Mouse (Mus musculus): ENCODE results near the gene Snap29. TPM values are rescaled to one million over a fixed set of nuclear protein-coding genes. Genes with fewer than 3 reads are reported as not detected.

Gene Snap29
- polyA plus RNA-seq, 1 experiment from 2014 or later: 12.9 TPM

DNA sequence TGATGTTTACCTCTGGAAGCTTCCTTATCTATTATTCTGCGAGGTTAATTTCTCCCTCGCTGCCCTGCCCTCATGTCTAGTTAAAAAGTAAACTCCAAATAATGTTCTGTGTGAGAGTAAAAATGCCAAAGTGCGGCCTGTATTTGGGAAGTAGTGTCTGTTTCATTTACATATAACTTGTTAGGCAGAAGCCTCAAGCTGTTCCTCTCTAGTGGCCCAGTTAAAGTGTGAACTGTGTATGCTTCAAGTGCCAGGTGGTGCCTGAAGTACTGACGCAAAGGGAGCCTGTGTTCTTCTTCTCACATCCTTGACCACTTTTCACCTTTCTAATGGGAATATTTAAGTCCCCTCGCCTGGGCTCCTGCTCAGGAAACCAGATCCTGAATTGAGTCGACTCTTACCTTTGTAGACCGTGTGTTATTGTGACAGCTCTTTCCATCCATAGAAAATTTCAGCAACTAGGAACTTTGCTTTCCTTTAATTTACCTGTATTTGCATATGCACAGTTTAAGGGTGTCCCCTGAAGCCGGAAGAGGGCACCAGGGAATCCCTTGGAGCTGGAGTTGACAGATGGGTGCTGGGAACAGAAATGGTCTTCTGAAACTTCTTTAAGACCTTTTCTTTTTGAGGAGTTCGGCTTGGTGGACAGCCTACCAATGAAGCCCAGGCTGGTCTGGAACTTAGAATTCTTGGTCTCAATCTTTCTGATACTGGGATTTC, 886 bp downstream of the Snap29 start:
- no peak overlapping the region; the same call in 1 of the 2 replicates for H3K27ac ChIP-seq (ENCODE audit: low read length)
- 26% methylated on average over 9 of the region's 9 CpGs for WGBS
- no peak for ATAC-seq (replicated peaks; ENCODE audit: extremely low read depth, insufficient read depth, low FRiP score)

DNA sequence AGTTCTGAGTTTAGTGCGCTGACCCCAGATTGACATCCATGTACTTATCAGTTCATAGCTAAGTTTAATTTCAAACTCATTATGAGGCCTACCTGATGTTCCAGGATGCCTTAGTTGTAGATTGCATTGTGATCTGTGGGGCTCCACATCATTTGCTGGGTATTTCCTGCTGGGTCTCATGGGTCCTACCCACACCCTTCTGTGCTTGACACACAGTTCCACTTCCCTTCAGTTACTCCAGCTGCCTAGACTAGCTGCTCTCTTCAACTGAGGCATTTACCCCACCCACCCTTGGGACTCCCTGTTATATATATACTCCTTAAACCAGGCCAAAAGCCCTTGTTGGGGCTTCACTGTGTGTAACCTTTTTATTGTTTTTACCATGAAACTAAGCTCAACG, 3.3 kb downstream of the Snap29 start:
- Histone ChIP-seq H3K9me3 (replicated peaks; ENCODE audit: control insufficient read depth, low read length) (no peaks in the 10 kb centered on the region), H3K36me3 (ENCODE audit: control insufficient read depth, insufficient read depth) (no peaks in the 10 kb centered on the region), H3K27ac (ENCODE audit: low read length) (no peak overlapping the region), H3K27me3 (ENCODE audit: control insufficient read depth, insufficient read depth, low read length) (no peaks in the 10 kb centered on the region), H3K4me2 (ENCODE audit: low read depth, low read length) (no peak overlapping the region), H3K9ac (ENCODE audit: low read length) (no peak overlapping the region), H3K4me1 (ENCODE audit: control insufficient read depth, insufficient read depth, low read length) (peaks cover 19% of the 10 kb centered on the region), H3K4me3 (ENCODE audit: low read length) (no peak overlapping the region)
- WGBS: 91% methylated on average over 2 of the region's 2 CpGs
- ATAC-seq (replicated peaks; ENCODE audit: extremely low read depth, insufficient read depth, low FRiP score): no peak

More for the DNA sequence above, 886 bp downstream of the Snap29 start:
- Histone ChIP-seq H3K4me1 (ENCODE audit: control insufficient read depth, insufficient read depth, low read length) (peaks cover 19% of the 10 kb centered on the region), H3K27me3 (ENCODE audit: control insufficient read depth, insufficient read depth, low read length) (no peaks in the 10 kb centered on the region), H3K4me2 (ENCODE audit: low read depth, low read length) (peak overlapping the region; percentile 79), H3K9me3 (replicated peaks; ENCODE audit: control insufficient read depth, low read length) (no peaks in the 10 kb centered on the region), H3K4me3 (ENCODE audit: low read length) (peak overlapping the region; percentile 69), H3K36me3 (ENCODE audit: control insufficient read depth, insufficient read depth) (peaks cover 3% of the 10 kb centered on the region; the same call in 1 of the 2 replicates), H3K9ac (ENCODE audit: low read length) (peak overlapping the region; percentile 79)

DNA sequence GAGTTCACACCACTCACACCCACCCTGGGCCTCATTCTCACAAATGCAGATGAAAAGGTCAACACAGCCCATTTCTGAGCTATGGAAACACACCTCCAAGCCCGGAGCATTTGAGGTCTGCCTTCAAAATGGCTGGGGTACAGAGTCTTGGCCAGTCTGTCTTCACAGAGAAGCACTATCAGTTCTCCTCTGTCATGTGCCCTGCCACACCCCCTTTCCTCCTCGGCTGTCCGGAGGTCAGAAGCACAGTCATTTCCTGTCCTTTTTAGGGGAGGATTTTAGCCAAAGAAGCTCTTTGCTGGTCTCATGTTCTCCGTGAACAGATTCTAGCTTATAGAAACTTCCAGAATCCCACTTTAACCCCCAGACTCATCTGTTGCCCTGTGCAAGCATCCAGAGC, 4.4 kb downstream of the Snap29 start:
- Histone ChIP-seq H3K4me1 (ENCODE audit: control insufficient read depth, insufficient read depth, low read length) (peaks cover 16% of the 10 kb centered on the region), H3K4me2 (ENCODE audit: low read depth, low read length) (no peak overlapping the region), H3K4me3 (ENCODE audit: low read length) (no peak overlapping the region), H3K36me3 (ENCODE audit: control insufficient read depth, insufficient read depth) (no peaks in the 10 kb centered on the region), H3K9me3 (replicated peaks; ENCODE audit: control insufficient read depth, low read length) (no peaks in the 10 kb centered on the region), H3K9ac (ENCODE audit: low read length) (0 out of 2 replicates have a peak overlapping the region, but pooled peaks have one; percentile 5), H3K27ac (ENCODE audit: low read length) (no peak overlapping the region), H3K27me3 (ENCODE audit: control insufficient read depth, insufficient read depth, low read length) (no peaks in the 10 kb centered on the region)
- 29% methylated on average over 4 of the region's 4 CpGs for WGBS
- ATAC-seq (replicated peaks; ENCODE audit: extremely low read depth, insufficient read depth, low FRiP score): no peak

DNA sequence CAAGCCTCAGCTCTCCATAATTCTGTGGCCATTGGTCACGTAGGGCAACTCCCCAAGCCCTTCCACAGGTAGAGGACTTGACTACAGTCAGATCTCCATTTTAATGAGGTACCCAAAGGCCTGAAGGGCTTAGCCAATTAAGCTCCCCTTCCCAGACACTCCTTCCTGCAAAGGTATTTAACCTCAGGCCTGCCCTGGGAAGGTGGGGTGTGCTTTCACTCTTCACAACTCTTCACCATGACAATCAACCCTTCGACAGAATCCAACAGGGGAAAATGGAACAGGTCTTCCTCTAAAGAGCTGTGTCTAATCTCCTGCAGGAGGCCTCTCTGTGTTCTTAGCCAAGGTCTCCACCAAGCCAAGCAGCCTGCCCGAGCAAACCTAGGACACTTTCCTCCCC, 17.2 kb downstream of the Snap29 start:
- WGBS: 78% methylated on average over 3 of the region's 3 CpGs
- Histone ChIP-seq H3K4me3 (ENCODE audit: low read length) (no peak overlapping the region), H3K27ac (ENCODE audit: low read length) (no peak overlapping the region), H3K9me3 (replicated peaks; ENCODE audit: control insufficient read depth, low read length) (no peaks in the 10 kb centered on the region), H3K9ac (ENCODE audit: low read length) (no peak overlapping the region), H3K36me3 (ENCODE audit: control insufficient read depth, insufficient read depth) (peaks cover 26% of the 10 kb centered on the region), H3K27me3 (ENCODE audit: control insufficient read depth, insufficient read depth, low read length) (no peaks in the 10 kb centered on the region), H3K4me2 (ENCODE audit: low read depth, low read length) (no peak overlapping the region), H3K4me1 (ENCODE audit: control insufficient read depth, insufficient read depth, low read length) (no peaks in the 10 kb centered on the region)
- ATAC-seq (replicated peaks; ENCODE audit: extremely low read depth, insufficient read depth, low FRiP score): no peak

DNA sequence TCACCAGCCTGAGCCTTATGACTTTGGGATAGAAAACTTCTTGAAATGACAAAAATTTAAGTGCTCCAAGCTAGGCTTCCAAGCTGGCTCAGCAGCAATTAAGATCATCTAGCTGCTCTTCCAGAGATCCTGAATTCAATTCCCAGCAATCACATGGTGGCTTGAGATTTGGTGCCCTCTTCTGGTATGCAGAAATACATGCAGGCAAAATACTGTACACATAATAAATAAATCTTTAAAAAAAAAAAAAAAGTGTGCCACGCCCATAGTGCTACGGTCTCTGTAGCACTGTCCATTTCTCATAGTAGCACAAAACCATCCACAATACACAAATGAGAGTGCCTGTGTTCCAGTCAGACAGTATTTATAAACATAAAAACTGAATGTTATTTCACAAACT, 26.8 kb downstream of the Snap29 start:
- 76% methylated on average over 2 of the region's 2 CpGs for WGBS
- H3K9ac ChIP-seq (ENCODE audit: low read length): no peak overlapping the region
- no peak overlapping the region for H3K4me2 ChIP-seq (ENCODE audit: low read depth, low read length)
- no peaks in the 10 kb centered on the region for H3K4me1 ChIP-seq (ENCODE audit: control insufficient read depth, insufficient read depth, low read length)
- no peaks in the 10 kb centered on the region for H3K27me3 ChIP-seq (ENCODE audit: control insufficient read depth, insufficient read depth, low read length)
- H3K9me3 ChIP-seq (replicated peaks; ENCODE audit: control insufficient read depth, low read length): no peaks in the 10 kb centered on the region
- peaks cover 11% of the 10 kb centered on the region; the same call in 1 of the 2 replicates for H3K36me3 ChIP-seq (ENCODE audit: control insufficient read depth, insufficient read depth)
- no peak for ATAC-seq (replicated peaks; ENCODE audit: extremely low read depth, insufficient read depth, low FRiP score)
- H3K4me3 ChIP-seq (ENCODE audit: low read length): no peak overlapping the region
- H3K27ac ChIP-seq (ENCODE audit: low read length): no peak overlapping the region

DNA sequence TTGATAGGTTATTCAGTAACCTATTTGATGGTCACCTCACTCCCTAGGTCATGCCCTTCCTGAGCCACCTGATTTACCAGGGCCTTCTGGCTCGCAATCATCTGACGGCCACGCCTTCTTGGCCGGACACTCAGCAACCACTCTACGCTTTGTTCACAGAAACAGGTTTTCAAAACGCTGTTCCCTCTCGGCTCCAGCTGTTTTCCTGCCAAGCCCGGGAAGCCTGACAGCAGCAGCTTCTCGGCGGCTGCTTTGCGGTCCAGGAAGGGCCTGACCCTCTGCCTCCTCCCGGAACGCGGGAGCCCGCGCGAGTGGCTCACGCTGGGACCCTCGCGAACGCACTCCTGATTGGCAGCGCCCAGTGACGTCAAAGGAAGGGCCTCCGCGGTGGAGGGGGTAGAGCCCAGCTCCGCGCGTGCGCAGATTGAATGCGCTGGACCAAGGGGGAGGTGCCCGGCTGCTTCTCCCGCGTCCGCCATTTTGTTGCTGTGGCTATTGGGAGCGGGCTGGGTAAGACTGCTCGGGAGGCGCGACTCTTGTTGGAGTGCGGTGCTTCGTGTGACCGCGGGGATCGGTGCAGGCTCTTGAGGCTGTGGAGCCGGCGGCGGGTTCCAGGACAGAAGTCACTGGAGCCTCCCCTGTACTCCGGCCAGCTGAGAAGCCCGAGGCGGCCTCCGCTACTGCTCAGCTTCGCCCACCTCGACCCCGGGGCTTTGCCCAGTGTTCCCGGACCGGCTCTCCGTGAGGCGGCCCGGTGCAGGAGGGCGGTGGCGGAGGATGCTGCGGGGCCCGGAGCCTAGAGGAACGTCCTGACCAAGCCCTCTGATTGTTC, 46.0 kb downstream of the Snap29 start, which contains the start of gene Crkl:
Crkl (plus strand) TSS at position 447 of the 832 bp plus-strand sequence.
- H3K27ac ChIP-seq (ENCODE audit: low read length): peak within 1 kb of the TSS; percentile 93
- WGBS: under 1% methylated on average over 63 of the region's 63 CpGs
- H3K36me3 ChIP-seq (ENCODE audit: control insufficient read depth, insufficient read depth): peaks cover 4% of the 10 kb centered on the region; the same call in 1 of the 2 replicates
- peak within 1 kb of the TSS; percentile 92 for H3K4me2 ChIP-seq (ENCODE audit: low read depth, low read length)
- H3K4me1 ChIP-seq (ENCODE audit: control insufficient read depth, insufficient read depth, low read length): peaks cover 17% of the 10 kb centered on the region
- H3K9ac ChIP-seq (ENCODE audit: low read length): peak within 1 kb of the TSS; percentile 90
- H3K27me3 ChIP-seq (ENCODE audit: control insufficient read depth, insufficient read depth, low read length): no peaks in the 10 kb centered on the region
- peak; percentile 98 for ATAC-seq (replicated peaks; ENCODE audit: extremely low read depth, insufficient read depth, low FRiP score)
- peak within 1 kb of the TSS; percentile 87 for H3K4me3 ChIP-seq (ENCODE audit: low read length)
- no peaks in the 10 kb centered on the region for H3K9me3 ChIP-seq (replicated peaks; ENCODE audit: control insufficient read depth, low read length)

DNA sequence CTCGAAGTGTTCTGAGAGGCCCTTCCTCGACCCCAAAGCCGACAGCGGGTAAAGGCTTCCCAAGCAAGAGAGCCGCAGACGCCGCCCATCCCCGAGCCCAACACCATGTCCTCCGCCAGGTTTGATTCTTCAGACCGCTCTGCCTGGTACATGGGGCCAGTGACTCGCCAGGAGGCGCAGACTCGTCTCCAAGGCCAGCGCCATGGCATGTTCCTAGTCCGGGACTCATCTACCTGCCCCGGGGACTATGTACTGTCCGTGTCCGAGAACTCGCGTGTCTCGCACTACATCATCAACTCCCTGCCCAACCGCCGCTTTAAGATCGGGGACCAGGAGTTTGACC, 46.6 kb downstream of the Snap29 start:
- ATAC-seq (replicated peaks; ENCODE audit: extremely low read depth, insufficient read depth, low FRiP score): peak; percentile 34
- WGBS: under 1% methylated on average over 24 of the region's 24 CpGs

DNA sequence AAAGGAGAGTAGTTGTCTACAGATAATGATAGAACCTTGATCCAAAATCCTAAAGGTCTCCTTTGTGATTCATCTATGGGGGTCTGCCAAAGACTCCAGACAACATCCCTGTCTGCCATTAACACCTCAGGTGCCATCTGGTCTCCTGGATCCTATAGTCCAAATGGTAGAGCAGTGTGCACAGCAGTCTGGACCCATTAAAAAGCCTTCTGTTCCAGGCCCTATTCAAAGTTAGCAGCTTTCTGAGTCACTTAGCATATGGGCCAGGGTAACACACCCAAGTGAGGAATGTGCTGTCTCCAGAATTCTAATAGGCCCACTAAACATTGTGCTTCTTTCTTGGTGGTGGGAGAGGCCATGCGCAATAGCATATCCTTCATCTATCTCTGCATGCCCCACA, 51.1 kb downstream of the Snap29 start:
- WGBS: 96% methylated on average over 1 of the region's 1 CpGs
- H3K4me3 ChIP-seq (ENCODE audit: low read length): no peak overlapping the region
- H3K4me2 ChIP-seq (ENCODE audit: low read depth, low read length): no peak overlapping the region
- no peak overlapping the region for H3K9ac ChIP-seq (ENCODE audit: low read length)
- H3K9me3 ChIP-seq (replicated peaks; ENCODE audit: control insufficient read depth, low read length): no peaks in the 10 kb centered on the region
- no peak for ATAC-seq (replicated peaks; ENCODE audit: extremely low read depth, insufficient read depth, low FRiP score)
- peaks cover 10% of the 10 kb centered on the region; the same call in 1 of the 2 replicates for H3K36me3 ChIP-seq (ENCODE audit: control insufficient read depth, insufficient read depth)
- peaks cover 17% of the 10 kb centered on the region for H3K4me1 ChIP-seq (ENCODE audit: control insufficient read depth, insufficient read depth, low read length)
- no peak overlapping the region for H3K27ac ChIP-seq (ENCODE audit: low read length)
- no peaks in the 10 kb centered on the region for H3K27me3 ChIP-seq (ENCODE audit: control insufficient read depth, insufficient read depth, low read length)

More for the DNA sequence above, 46.6 kb downstream of the Snap29 start:
- Histone ChIP-seq H3K4me1 (ENCODE audit: control insufficient read depth, insufficient read depth, low read length) (peaks cover 17% of the 10 kb centered on the region), H3K4me2 (ENCODE audit: low read depth, low read length) (peak overlapping the region; percentile 92), H3K9me3 (replicated peaks; ENCODE audit: control insufficient read depth, low read length) (no peaks in the 10 kb centered on the region), H3K27me3 (ENCODE audit: control insufficient read depth, insufficient read depth, low read length) (no peaks in the 10 kb centered on the region), H3K27ac (ENCODE audit: low read length) (peak overlapping the region; percentile 93), H3K4me3 (ENCODE audit: low read length) (peak overlapping the region; percentile 87), H3K36me3 (ENCODE audit: control insufficient read depth, insufficient read depth) (peaks cover 4% of the 10 kb centered on the region; the same call in 1 of the 2 replicates), H3K9ac (ENCODE audit: low read length) (peak overlapping the region; percentile 90)

DNA sequence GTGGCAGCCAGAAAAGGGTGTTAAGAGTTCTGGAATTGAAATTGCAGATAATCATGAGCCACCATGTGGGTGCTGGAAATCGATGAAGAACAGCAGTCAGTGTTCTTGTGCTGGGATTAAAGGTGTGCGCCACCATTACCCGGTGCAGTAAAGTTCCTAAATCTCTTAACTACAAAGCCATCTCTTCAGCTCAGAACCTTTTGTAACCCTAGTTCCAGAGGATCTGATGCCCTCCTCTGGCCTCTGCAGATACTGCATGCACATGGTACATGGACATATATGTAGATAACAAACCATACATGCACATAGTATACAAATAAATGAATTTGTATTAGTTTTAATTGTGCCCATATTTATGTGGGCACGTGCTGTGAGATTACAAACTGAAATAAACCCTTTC, 54.5 kb downstream of the Snap29 start:
- ATAC-seq (replicated peaks; ENCODE audit: extremely low read depth, insufficient read depth, low FRiP score): no peak
- peaks cover 9% of the 10 kb centered on the region for H3K4me1 ChIP-seq (ENCODE audit: control insufficient read depth, insufficient read depth, low read length)
- 90% methylated on average over 4 of the region's 4 CpGs for WGBS
- H3K27me3 ChIP-seq (ENCODE audit: control insufficient read depth, insufficient read depth, low read length): no peaks in the 10 kb centered on the region
- H3K9me3 ChIP-seq (replicated peaks; ENCODE audit: control insufficient read depth, low read length): no peaks in the 10 kb centered on the region
- H3K4me3 ChIP-seq (ENCODE audit: low read length): no peak overlapping the region
- no peak overlapping the region for H3K4me2 ChIP-seq (ENCODE audit: low read depth, low read length)
- H3K27ac ChIP-seq (ENCODE audit: low read length): no peak overlapping the region
- peaks cover 10% of the 10 kb centered on the region; the same call in 1 of the 2 replicates for H3K36me3 ChIP-seq (ENCODE audit: control insufficient read depth, insufficient read depth)
- no peak overlapping the region for H3K9ac ChIP-seq (ENCODE audit: low read length)
